Mouse (Mus musculus): ENCODE results near the gene H2-Q10. TPM values are rescaled to one million over a fixed set of nuclear protein-coding genes. Genes with fewer than 3 reads are reported as not detected.

The H2-Q10 gene
- polyA plus RNA-seq, 1 experiment from 2014 or later = 73.7 TPM

DNA sequence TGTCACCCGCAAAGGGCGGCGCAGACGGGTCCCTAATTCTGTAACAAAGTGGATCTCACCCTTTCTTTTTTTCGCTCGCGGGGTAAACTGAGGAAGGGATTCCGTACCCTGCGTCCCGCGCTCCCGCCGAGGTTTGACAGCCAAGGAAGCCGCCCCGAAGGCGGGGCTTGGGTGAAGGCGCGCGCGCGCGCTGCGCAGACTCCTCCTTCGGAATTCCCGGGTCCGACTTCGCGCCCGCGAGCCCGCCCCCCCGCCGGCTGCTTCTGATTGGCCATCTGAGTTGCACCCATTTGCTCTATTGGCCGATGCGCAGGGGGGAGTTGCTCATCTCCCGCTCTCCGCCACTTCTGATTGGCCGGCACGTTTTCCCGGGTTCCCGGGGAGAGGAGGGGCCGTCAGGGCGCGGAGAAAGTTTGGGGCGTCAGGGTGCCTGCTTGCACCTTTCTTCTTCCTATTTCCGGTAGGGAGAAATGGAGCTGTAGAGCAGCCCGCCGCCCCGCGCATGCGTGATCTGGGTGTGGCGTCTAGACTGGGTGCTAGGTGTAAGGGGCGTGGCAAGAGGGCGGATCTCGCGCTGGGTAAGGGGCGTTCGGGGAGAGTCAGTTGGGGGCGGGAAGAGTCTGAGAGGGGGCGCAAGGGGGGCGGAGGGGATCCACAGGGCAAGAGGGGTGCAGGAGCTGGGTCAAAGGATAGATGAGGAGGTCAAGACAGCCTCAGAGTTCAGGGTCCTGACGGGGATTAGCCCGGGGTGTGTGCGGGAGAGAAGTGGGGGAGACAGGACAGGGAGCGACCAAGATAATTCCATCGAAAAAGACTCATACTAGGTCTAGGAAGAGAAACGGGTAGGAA, 47.0 kb downstream of the H2-Q10 start, which contains the start of the genes Tcf19 and Cchcr1:
Gene Tcf19, minus strand, starts transcription at position 173 of the 849 bp plus-strand sequence.
Gene Cchcr1, plus strand, starts transcription at position 449 of the 849 bp plus-strand sequence.
- Histone ChIP-seq H3K36me3 (ENCODE audit: control insufficient read depth, insufficient read depth, low read length) (no peaks in the 10 kb centered on the region), H3K4me1 (replicated peaks; ENCODE audit: control insufficient read depth, insufficient read depth, low read length) (peaks cover 10% of the 10 kb centered on the region), H3K4me3 (ENCODE audit: low read depth, low read length) (peak within 1 kb of the TSS; percentile 71), H3K9ac (ENCODE audit: low read depth, low read length) (peak within 1 kb of the TSS; percentile 69), H3K27ac (ENCODE audit: low read depth, low read length) (peak within 1 kb of the TSS; percentile 48), H3K9me3 (ENCODE audit: control insufficient read depth, low read length) (no peaks in the 10 kb centered on the region), H3K4me2 (peak within 1 kb of the TSS; percentile 93), H3K27me3 (replicated peaks; ENCODE audit: control insufficient read depth, insufficient read depth, low read length) (no peaks in the 10 kb centered on the region)
- peak; percentile 96 for ATAC-seq (replicated peaks; ENCODE audit: low FRiP score)
- under 1% methylated on average over 67 of the region's 67 CpGs for WGBS
- peak; percentile 98 for DNase-seq (ENCODE audit: low spot score)

DNA sequence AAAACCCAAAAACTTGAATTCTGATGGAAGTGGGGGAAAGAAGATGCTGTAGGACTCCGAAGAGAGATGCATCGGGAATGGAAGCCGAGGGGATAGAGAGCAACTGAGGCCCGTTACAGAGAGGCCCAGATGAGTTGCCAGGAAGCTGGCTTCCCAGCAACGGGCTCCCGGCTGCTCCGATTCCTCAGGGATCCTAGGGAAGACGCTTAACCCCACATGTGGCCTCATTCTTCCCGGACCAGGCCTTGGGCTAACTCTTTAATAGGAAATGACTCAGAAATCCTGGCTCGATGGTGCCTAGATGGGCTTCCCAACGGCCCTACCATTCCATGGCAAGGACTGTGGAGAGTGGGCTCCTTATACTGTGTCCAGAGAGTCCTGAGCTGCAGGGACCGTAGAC, 47.6 kb downstream of the H2-Q10 start:
- ATAC-seq (replicated peaks; ENCODE audit: low FRiP score) = no peak
- H3K36me3 ChIP-seq (ENCODE audit: control insufficient read depth, insufficient read depth, low read length) = no peaks in the 10 kb centered on the region
- DNase-seq (ENCODE audit: low spot score) = no peak
- H3K9ac ChIP-seq (ENCODE audit: low read depth, low read length) = peak overlapping the region; percentile 69
- H3K9me3 ChIP-seq (ENCODE audit: control insufficient read depth, low read length) = no peaks in the 10 kb centered on the region
- H3K4me2 ChIP-seq = peak overlapping the region; percentile 93
- H3K4me3 ChIP-seq (ENCODE audit: low read depth, low read length) = peak overlapping the region; percentile 71
- peak overlapping the region; percentile 48; the same call in 1 of the 2 replicates for H3K27ac ChIP-seq (ENCODE audit: low read depth, low read length)
- no peaks in the 10 kb centered on the region for H3K27me3 ChIP-seq (replicated peaks; ENCODE audit: control insufficient read depth, insufficient read depth, low read length)
- 9% methylated on average over 12 of the region's 12 CpGs for WGBS
- H3K4me1 ChIP-seq (replicated peaks; ENCODE audit: control insufficient read depth, insufficient read depth, low read length) = peaks cover 10% of the 10 kb centered on the region

Other genes starting within 250 kb of the H2-Q10 start
- 0.53 TPM in 1 of 2 replicates, not detected in the other for gene Gm16181, start 249.3 kb upstream of the H2-Q10 start, polyA plus RNA-seq (2014; fragmentation: Nextera tagmentation; extraction: Ambion mirVana)
- 2.6 and 2.9 TPM in 2 replicates for gene Atp6v1g2, start 236.4 kb upstream of the H2-Q10 start, polyA plus RNA-seq (2014; fragmentation: Nextera tagmentation; extraction: Ambion mirVana)
- 4.6 and 5.4 TPM in 2 replicates for gene Nfkbil1, start 234.3 kb upstream of the H2-Q10 start, polyA plus RNA-seq (2014; fragmentation: Nextera tagmentation; extraction: Ambion mirVana)
- 432 and 439 TPM in 2 replicates for gene Ddx39b, start 228.3 kb upstream of the H2-Q10 start, polyA plus RNA-seq (2014; fragmentation: Nextera tagmentation; extraction: Ambion mirVana)
- 88.0 and 90.8 TPM in 2 replicates for gene H2-D1, start 207.4 kb upstream of the H2-Q10 start, polyA plus RNA-seq (2014; fragmentation: Nextera tagmentation; extraction: Ambion mirVana)
- gene H2-Q1, start 149.7 kb upstream of the H2-Q10 start, polyA plus RNA-seq (2014; fragmentation: Nextera tagmentation; extraction: Ambion mirVana) = 0.40 and 0.60 TPM in 2 replicates
- 1.6 and 2.1 TPM in 2 replicates for gene H2-Q2, start 127.8 kb upstream of the H2-Q10 start, polyA plus RNA-seq (2014; fragmentation: Nextera tagmentation; extraction: Ambion mirVana)
- 1.8 and 2.0 TPM in 2 replicates for gene H2-Q4, start 90.5 kb upstream of the H2-Q10 start, polyA plus RNA-seq (2014; fragmentation: Nextera tagmentation; extraction: Ambion mirVana)
- 15.2 and 16.4 TPM in 2 replicates for gene H2-Q6, start 45.2 kb upstream of the H2-Q10 start, polyA plus RNA-seq (2014; fragmentation: Nextera tagmentation; extraction: Ambion mirVana)
- 29.9 and 30.8 TPM in 2 replicates for gene H2-Q7, start 30.9 kb upstream of the H2-Q10 start, polyA plus RNA-seq (2014; fragmentation: Nextera tagmentation; extraction: Ambion mirVana)
- not detected in 2 replicates for gene Pou5f1, start 35.9 kb downstream of the H2-Q10 start, polyA plus RNA-seq (2014; fragmentation: Nextera tagmentation; extraction: Ambion mirVana)
- gene Tcf19, start 46.7 kb downstream of the H2-Q10 start, polyA plus RNA-seq (2014; fragmentation: Nextera tagmentation; extraction: Ambion mirVana) = 37.3 and 41.2 TPM in 2 replicates
- gene Cchcr1, start 47.0 kb downstream of the H2-Q10 start, polyA plus RNA-seq (2014; fragmentation: Nextera tagmentation; extraction: Ambion mirVana) = 13.4 and 14.2 TPM in 2 replicates
- 0.69 TPM in 1 of 2 replicates, not detected in the other for gene Psors1c2, start 63.1 kb downstream of the H2-Q10 start, polyA plus RNA-seq (2014; fragmentation: Nextera tagmentation; extraction: Ambion mirVana)
- 0.17 TPM in 1 of 2 replicates, not detected in the other for gene Cdsn, start 82.0 kb downstream of the H2-Q10 start, polyA plus RNA-seq (2014; fragmentation: Nextera tagmentation; extraction: Ambion mirVana)
- gene 2300002M23Rik, start 97.4 kb downstream of the H2-Q10 start, polyA plus RNA-seq (2014; fragmentation: Nextera tagmentation; extraction: Ambion mirVana) = not detected in 2 replicates
- gene Sfta2, start 131.5 kb downstream of the H2-Q10 start, polyA plus RNA-seq (2014; fragmentation: Nextera tagmentation; extraction: Ambion mirVana) = 0.32 TPM in 1 of 2 replicates, not detected in the other
- not detected in 2 replicates for gene Gm9573, start 156.5 kb downstream of the H2-Q10 start, polyA plus RNA-seq (2014; fragmentation: Nextera tagmentation; extraction: Ambion mirVana)
- gene Mucl3, start 173.6 kb downstream of the H2-Q10 start, polyA plus RNA-seq (2014; fragmentation: Nextera tagmentation; extraction: Ambion mirVana) = 0.09 and 0.18 TPM in 2 replicates
- gene Vars2, start 197.5 kb downstream of the H2-Q10 start, polyA plus RNA-seq (2014; fragmentation: Nextera tagmentation; extraction: Ambion mirVana) = 18.8 and 20.6 TPM in 2 replicates
- gene Gtf2h4, start 203.7 kb downstream of the H2-Q10 start, polyA plus RNA-seq (2014; fragmentation: Nextera tagmentation; extraction: Ambion mirVana) = 55.3 and 58.6 TPM in 2 replicates
- gene Ddr1, start 234.5 kb downstream of the H2-Q10 start, polyA plus RNA-seq (2014; fragmentation: Nextera tagmentation; extraction: Ambion mirVana) = 13.2 and 15.9 TPM in 2 replicates